Mouse (Mus musculus): ENCODE results near the gene Rab1b.
A peak's percentile ranks its signal among the peaks of the same experiment; 100 is the strongest.

Rab1b gene

GRCm38 (mm10) chr19:5071077-5071476 is 35.8 kb downstream of the Rab1b start:
- no peak for DNase-seq

GRCm38 (mm10) chr19:5069978-5070377 is 36.9 kb downstream of the Rab1b start:
- no peak for DNase-seq

GRCm38 (mm10) chr19:5069486-5069885 is 37.4 kb downstream of the Rab1b start:
- no peak for DNase-seq

- no peak for DNase-seq
Observed at GRCm38 (mm10) chr19:5068570-5069234, 38.2 kb downstream of the Rab1b start.

- peak; percentile 58 for DNase-seq
Observed at GRCm38 (mm10) chr19:5067867-5068569, 38.9 kb downstream of the Rab1b start, which contains the start of gene Cd248. Gene Cd248 (plus strand): TSS chr19:5068078.

GRCm38 (mm10) chr19:5067040-5067799 is 39.7 kb downstream of the Rab1b start:
- DNase-seq, result no peak

GRCm38 (mm10) chr19:5065104-5065503 is 41.8 kb downstream of the Rab1b start:
- no peak for DNase-seq

GRCm38 (mm10) chr19:5062446-5062845 is 44.4 kb downstream of the Rab1b start:
- no peak for DNase-seq

- no peak for DNase-seq
Observed at GRCm38 (mm10) chr19:5062041-5062440, 44.8 kb downstream of the Rab1b start.

GRCm38 (mm10) chr19:5060365-5061330 is 46.2 kb downstream of the Rab1b start:
- no peak for DNase-seq

- no peak for DNase-seq
Observed at GRCm38 (mm10) chr19:5058801-5059771, 47.8 kb downstream of the Rab1b start.

- DNase-seq, result no peak
Observed at GRCm38 (mm10) chr19:5057876-5058775, 48.7 kb downstream of the Rab1b start.

GRCm38 (mm10) chr19:5056251-5056650 is 50.6 kb downstream of the Rab1b start:
- DNase-seq, result peak; percentile 56

GRCm38 (mm10) chr19:5053909-5054308 is 53.0 kb downstream of the Rab1b start:
- peak; percentile 55 for DNase-seq

GRCm38 (mm10) chr19:5052853-5053252 is 54.0 kb downstream of the Rab1b start:
- DNase-seq, result no peak

- DNase-seq, result no peak
Observed at GRCm38 (mm10) chr19:5052166-5052822, 54.6 kb downstream of the Rab1b start.

- DNase-seq, result no peak
Observed at GRCm38 (mm10) chr19:5051515-5051914, 55.4 kb downstream of the Rab1b start.

- no peak for DNase-seq
Observed at GRCm38 (mm10) chr19:5051031-5051430, 55.8 kb downstream of the Rab1b start.

Data from right cerebral cortex, postnatal 4 days (tissue).